Mouse (Mus musculus) small intestine, adult 2 months (tissue): Measurements from ENCODE around the gene Itgb1bp1.

Experiments used
- CTCF ChIP-seq: fragments of 200-500 bp; IDR thresholded peaks from 2 replicates; pipeline ENCODE4 v1.5.1; 2012; ENCODE audit warnings: low read depth, mild to moderate bottlenecking, control low read depth, inconsistent platforms, low read length, moderate library complexity, mixed read lengths; ENCODE audit not compliant: insufficient replicate concordance, insufficient read length; ENCODE audit errors: extremely low read depth
- POLR2A ChIP-seq: fragments of 200-500 bp; IDR thresholded peaks from 2 replicates; pipeline ENCODE4 v1.6.1; 2012; ENCODE audit warnings: low read depth, mild to moderate bottlenecking, control low read depth, inconsistent platforms, low read length, moderate library complexity

GRCm38 (mm10) chr12:21191546-21191945 is 94.5 kb downstream of the Itgb1bp1 start:
- no peak for TF ChIP-seq POLR2A
- no peak for TF ChIP-seq CTCF
